Mouse (Mus musculus): ENCODE data around the gene Olfr695. TPM values are rescaled to one million over a fixed set of nuclear protein-coding genes. Genes with fewer than 3 reads are reported as not detected.
"Not testable (repeated sequence)": the region's sequence is repeated elsewhere in the genome, so short reads cannot be mapped to it uniquely, and the experiment has no call there.

Olfr695 gene
- polyA plus RNA-seq (2015; fragmentation: Nextera tagmentation; extraction: Ambion mirVana): not detected in 2 replicates

GRCm38 (mm10) chr7:106716296-106716695 lies at the start of gene Olfr695:
TSS of gene Olfr695 (minus strand) at chr7:106716396.
- Histone ChIP-seq H3K4me3 (no peak within 1 kb of the TSS), H3K9me3 (no peaks in the 10 kb centered on the region), H3K36me3 (no peaks in the 10 kb centered on the region), H3K27ac (replicated peaks) (no peak within 1 kb of the TSS), H3K4me2 (no peak within 1 kb of the TSS), H3K9ac (no peak within 1 kb of the TSS), H3K27me3 (replicated peaks) (no peaks in the 10 kb centered on the region), H3K4me1 (no peaks in the 10 kb centered on the region)
- no peak for ATAC-seq (ENCODE audit: extremely low read depth, insufficient number of reproducible peaks, low FRiP score, low TSS enrichment)

DNA sequence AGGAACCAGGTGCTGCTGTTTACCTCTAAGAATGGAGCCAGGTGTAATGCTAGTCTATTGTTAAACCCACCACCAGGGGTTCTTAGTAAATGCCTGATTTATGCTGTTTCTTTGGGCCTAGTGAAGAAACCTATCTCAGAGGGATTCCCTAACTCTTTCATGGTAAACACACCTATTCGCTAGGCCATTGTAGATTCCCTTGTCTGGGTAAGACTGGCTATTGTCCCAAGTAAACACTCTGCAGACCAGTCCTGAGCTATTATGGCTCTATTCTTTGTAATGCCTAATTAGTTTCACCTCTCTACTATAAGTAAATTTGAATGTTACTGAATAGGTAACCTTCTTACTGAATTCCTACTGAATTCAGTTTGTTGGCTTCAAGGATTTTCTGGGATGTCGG lies 44.8 kb upstream of the Olfr695 start:
- not testable (repeated sequence) for H3K9ac ChIP-seq; H3K4me2 ChIP-seq; H3K27ac ChIP-seq (replicated peaks); H3K4me3 ChIP-seq; H3K9me3 ChIP-seq; H3K36me3 ChIP-seq; H3K27me3 ChIP-seq (replicated peaks); H3K4me1 ChIP-seq; ATAC-seq (ENCODE audit: extremely low read depth, insufficient number of reproducible peaks, low FRiP score, low TSS enrichment)
- WGBS: 84% methylated on average over 2 of the region's 2 CpGs

DNA sequence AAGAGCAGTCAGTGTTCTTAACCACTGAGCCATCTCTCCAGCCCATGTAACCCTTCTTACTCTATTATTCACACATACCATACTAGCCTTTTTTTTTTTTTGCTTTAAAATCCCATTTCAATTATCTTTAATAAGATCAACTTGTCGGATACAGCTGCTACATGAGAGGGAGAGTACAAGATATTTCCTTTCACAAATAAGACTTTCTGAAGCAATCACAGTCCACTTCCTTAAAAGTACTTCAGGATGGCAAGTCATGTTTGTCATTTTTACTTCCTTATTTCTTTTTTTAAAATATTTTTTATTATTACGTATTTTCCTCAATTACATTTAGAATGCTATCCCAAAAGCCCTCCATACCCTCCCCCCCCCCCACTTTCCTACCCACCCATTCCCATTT lies 42.6 kb upstream of the Olfr695 start:
- no peak overlapping the region for H3K27ac ChIP-seq (replicated peaks)
- H3K9ac ChIP-seq: no peak overlapping the region
- H3K36me3 ChIP-seq: no peaks in the 10 kb centered on the region
- peaks cover 4% of the 10 kb centered on the region; the same call in 1 of the 2 replicates for H3K9me3 ChIP-seq
- no peak overlapping the region for H3K4me3 ChIP-seq
- ATAC-seq (ENCODE audit: extremely low read depth, insufficient number of reproducible peaks, low FRiP score, low TSS enrichment): no peak
- no peak overlapping the region for H3K4me2 ChIP-seq
- WGBS: 80% methylated on average over 2 of the region's 2 CpGs
- no peaks in the 10 kb centered on the region for H3K4me1 ChIP-seq
- H3K27me3 ChIP-seq (replicated peaks): no peaks in the 10 kb centered on the region

DNA sequence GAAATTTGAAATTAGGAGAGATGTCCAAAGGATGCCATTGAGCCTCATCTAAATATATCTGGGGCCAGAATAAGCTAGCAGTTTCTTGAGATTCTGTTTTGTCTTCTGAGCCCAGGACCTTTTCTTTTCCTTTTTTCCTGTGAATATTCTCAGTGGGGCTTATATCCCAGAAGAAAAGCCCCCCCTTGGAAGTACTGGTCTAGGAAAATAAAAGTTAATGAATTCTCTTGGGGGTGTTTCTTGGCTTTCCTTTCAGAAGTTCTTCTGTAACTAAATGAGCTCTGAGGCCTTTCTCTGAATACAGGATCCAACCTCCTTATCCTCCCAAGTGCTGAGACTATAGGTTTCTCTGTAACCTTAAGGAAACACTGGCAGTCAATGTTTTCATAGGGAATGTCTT lies 39.1 kb upstream of the Olfr695 start, which contains the start of gene Olfr698:
Olfr698 (minus strand) TSS at position 101 of the 400 bp plus-strand sequence.
- no peaks in the 10 kb centered on the region for H3K36me3 ChIP-seq
- H3K27me3 ChIP-seq (replicated peaks): no peaks in the 10 kb centered on the region
- H3K9me3 ChIP-seq: peaks cover 4% of the 10 kb centered on the region; the same call in 1 of the 2 replicates
- H3K9ac ChIP-seq: no peak within 1 kb of the TSS
- H3K4me3 ChIP-seq: no peak within 1 kb of the TSS
- no peak for ATAC-seq (ENCODE audit: extremely low read depth, insufficient number of reproducible peaks, low FRiP score, low TSS enrichment)
- no peak within 1 kb of the TSS for H3K4me2 ChIP-seq
- H3K27ac ChIP-seq (replicated peaks): no peak within 1 kb of the TSS
- no peaks in the 10 kb centered on the region for H3K4me1 ChIP-seq

DNA sequence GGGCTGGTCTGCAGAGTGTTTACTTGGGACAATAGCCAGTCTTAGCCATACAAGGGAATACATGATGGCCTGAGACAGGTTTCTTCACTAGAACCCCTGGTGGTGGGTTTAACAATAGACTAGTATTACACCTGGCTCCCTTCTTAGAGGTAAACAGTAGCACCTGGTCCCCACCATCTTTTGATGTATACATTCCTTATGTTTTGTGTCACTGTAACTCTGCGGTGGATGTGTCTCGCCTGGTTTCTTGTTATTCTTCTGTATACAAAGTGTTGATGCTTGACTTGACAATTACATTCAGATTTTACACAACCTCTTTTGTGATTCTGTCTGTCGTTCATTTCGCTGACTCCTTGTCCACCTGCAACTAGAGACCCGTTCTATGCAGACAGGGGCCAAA lies 29.6 kb upstream of the Olfr695 start:
- H3K4me3 ChIP-seq: no peak overlapping the region
- H3K9ac ChIP-seq: no peak overlapping the region
- no peak overlapping the region for H3K27ac ChIP-seq (replicated peaks)
- 0 out of 2 replicates have a peak, but pooled peaks cover 2% of the 10 kb centered on the region for H3K9me3 ChIP-seq
- no peaks in the 10 kb centered on the region for H3K4me1 ChIP-seq
- WGBS: 78% methylated on average over 5 of the region's 5 CpGs
- no peak overlapping the region for H3K4me2 ChIP-seq
- ATAC-seq (ENCODE audit: extremely low read depth, insufficient number of reproducible peaks, low FRiP score, low TSS enrichment): no peak
- no peaks in the 10 kb centered on the region for H3K27me3 ChIP-seq (replicated peaks)
- H3K36me3 ChIP-seq: no peaks in the 10 kb centered on the region

- Histone ChIP-seq H3K4me1 (no peaks in the 10 kb centered on the region), H3K36me3 (no peaks in the 10 kb centered on the region), H3K4me3 (no peak within 1 kb of the TSS), H3K27me3 (replicated peaks) (no peaks in the 10 kb centered on the region), H3K9ac (no peak within 1 kb of the TSS), H3K9me3 (0 out of 2 replicates have a peak, but pooled peaks cover 2% of the 10 kb centered on the region), H3K4me2 (no peak within 1 kb of the TSS), H3K27ac (replicated peaks) (no peak within 1 kb of the TSS)
- ATAC-seq (ENCODE audit: extremely low read depth, insufficient number of reproducible peaks, low FRiP score, low TSS enrichment): no peak
- 65% methylated on average over 1 of the region's 1 CpGs for WGBS
These were observed 26.1 kb upstream of the Olfr695 start, which contains the start of gene Olfr697 for GRCm38 (mm10) chr7:106742343-106742742. TSS of gene Olfr697 (minus strand) at chr7:106742443.

DNA sequence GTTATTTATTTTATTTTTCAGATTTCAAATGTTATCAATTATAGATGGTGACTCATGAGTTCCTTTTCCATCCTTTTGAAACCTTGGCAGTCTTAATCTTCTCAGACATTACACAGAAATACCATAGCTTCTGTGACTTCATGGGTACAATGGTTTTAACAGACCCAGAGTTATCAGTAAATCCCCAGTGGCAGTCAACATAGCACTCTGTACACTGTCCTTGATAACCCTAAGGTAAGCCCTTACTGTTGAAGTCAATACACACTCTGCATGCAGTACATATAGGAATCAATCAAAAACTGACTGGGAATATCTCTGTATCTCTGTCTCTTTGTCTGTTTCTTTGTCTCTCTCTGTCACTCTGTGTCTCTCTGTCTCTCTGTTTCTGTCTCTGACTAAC lies 20.8 kb upstream of the Olfr695 start:
- no peak for ATAC-seq (ENCODE audit: extremely low read depth, insufficient number of reproducible peaks, low FRiP score, low TSS enrichment)
- no peak overlapping the region for H3K27ac ChIP-seq (replicated peaks)

GRCm38 (mm10) chr7:106733717-106734116 lies 17.5 kb upstream of the Olfr695 start:
- H3K9me3 ChIP-seq: no peaks in the 10 kb centered on the region
- H3K4me2 ChIP-seq: no peak overlapping the region

More for the DNA sequence above, 20.8 kb upstream of the Olfr695 start:
- Histone ChIP-seq H3K4me3 (no peak overlapping the region), H3K9me3 (no peaks in the 10 kb centered on the region), H3K27me3 (replicated peaks) (no peaks in the 10 kb centered on the region), H3K4me2 (no peak overlapping the region), H3K36me3 (no peaks in the 10 kb centered on the region), H3K4me1 (no peaks in the 10 kb centered on the region), H3K9ac (no peak overlapping the region)

GRCm38 (mm10) chr7:106725654-106726053 lies 9.5 kb upstream of the Olfr695 start:
- H3K27ac ChIP-seq (replicated peaks); ATAC-seq (ENCODE audit: extremely low read depth, insufficient number of reproducible peaks, low FRiP score, low TSS enrichment); H3K9ac ChIP-seq; H3K9me3 ChIP-seq; H3K36me3 ChIP-seq; H3K27me3 ChIP-seq (replicated peaks); H3K4me2 ChIP-seq; H3K4me1 ChIP-seq; H3K4me3 ChIP-seq: not testable (repeated sequence)
- WGBS: 72% methylated on average over 2 of the region's 2 CpGs

More at GRCm38 (mm10) chr7:106733717-106734116, 17.5 kb upstream of the Olfr695 start:
- 67% methylated on average over 2 of the region's 2 CpGs for WGBS
- Histone ChIP-seq H3K4me3 (no peak overlapping the region), H3K27me3 (replicated peaks) (no peaks in the 10 kb centered on the region), H3K36me3 (no peaks in the 10 kb centered on the region), H3K9ac (no peak overlapping the region), H3K27ac (replicated peaks) (no peak overlapping the region), H3K4me1 (no peaks in the 10 kb centered on the region)
- ATAC-seq (ENCODE audit: extremely low read depth, insufficient number of reproducible peaks, low FRiP score, low TSS enrichment): no peak

- H3K27ac ChIP-seq (replicated peaks): no peak overlapping the region
- H3K9ac ChIP-seq: no peak overlapping the region
- ATAC-seq (ENCODE audit: extremely low read depth, insufficient number of reproducible peaks, low FRiP score, low TSS enrichment): no peak
- H3K9me3 ChIP-seq: no peaks in the 10 kb centered on the region
- no peak overlapping the region for H3K4me2 ChIP-seq
- H3K36me3 ChIP-seq: no peaks in the 10 kb centered on the region
- H3K4me3 ChIP-seq: no peak overlapping the region
- 75% methylated on average over 6 of the region's 6 CpGs for WGBS
- H3K27me3 ChIP-seq (replicated peaks): no peaks in the 10 kb centered on the region
- no peaks in the 10 kb centered on the region for H3K4me1 ChIP-seq
These were observed 4.7 kb downstream of the Olfr695 start for GRCm38 (mm10) chr7:106711463-106711862.

DNA sequence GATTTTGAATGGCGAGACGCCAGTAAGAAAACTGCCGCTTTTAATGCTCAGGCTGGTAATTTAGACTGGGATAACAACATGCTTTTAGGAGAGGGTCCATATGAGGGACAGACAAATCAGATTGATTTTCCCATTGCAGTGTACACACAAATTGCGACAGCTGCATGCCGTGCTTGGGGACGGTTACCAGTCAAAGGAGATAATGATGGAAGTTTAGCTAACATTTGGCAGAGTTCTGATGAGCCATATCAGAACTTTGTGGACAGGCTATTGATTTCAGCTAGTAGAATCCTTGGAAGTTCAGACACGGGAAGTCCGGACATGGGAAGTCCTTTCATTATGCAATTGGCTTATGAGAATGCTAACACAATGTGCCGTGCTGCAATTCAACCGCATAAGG lies 8.5 kb downstream of the Olfr695 start:
- ATAC-seq (ENCODE audit: extremely low read depth, insufficient number of reproducible peaks, low FRiP score, low TSS enrichment); H3K4me2 ChIP-seq; H3K27me3 ChIP-seq (replicated peaks); H3K9me3 ChIP-seq; H3K4me3 ChIP-seq; H3K36me3 ChIP-seq; H3K4me1 ChIP-seq; H3K9ac ChIP-seq; H3K27ac ChIP-seq (replicated peaks): not testable (repeated sequence)
- WGBS: 84% methylated on average over 10 of the region's 10 CpGs

GRCm38 (mm10) chr7:106696891-106697290 lies 19.3 kb downstream of the Olfr695 start:
- H3K27me3 ChIP-seq (replicated peaks): no peaks in the 10 kb centered on the region
- H3K4me3 ChIP-seq: no peak overlapping the region
- no peaks in the 10 kb centered on the region for H3K4me1 ChIP-seq
- WGBS: 71% methylated on average over 1 of the region's 1 CpGs
- H3K4me2 ChIP-seq: no peak overlapping the region
- no peak overlapping the region for H3K27ac ChIP-seq (replicated peaks)
- no peak overlapping the region for H3K9ac ChIP-seq
- no peak for ATAC-seq (ENCODE audit: extremely low read depth, insufficient number of reproducible peaks, low FRiP score, low TSS enrichment)
- no peaks in the 10 kb centered on the region for H3K9me3 ChIP-seq
- no peaks in the 10 kb centered on the region for H3K36me3 ChIP-seq
